Comparison of ENCODE assay signal across 7 mouse cellular contexts in the genomic region with DNA sequence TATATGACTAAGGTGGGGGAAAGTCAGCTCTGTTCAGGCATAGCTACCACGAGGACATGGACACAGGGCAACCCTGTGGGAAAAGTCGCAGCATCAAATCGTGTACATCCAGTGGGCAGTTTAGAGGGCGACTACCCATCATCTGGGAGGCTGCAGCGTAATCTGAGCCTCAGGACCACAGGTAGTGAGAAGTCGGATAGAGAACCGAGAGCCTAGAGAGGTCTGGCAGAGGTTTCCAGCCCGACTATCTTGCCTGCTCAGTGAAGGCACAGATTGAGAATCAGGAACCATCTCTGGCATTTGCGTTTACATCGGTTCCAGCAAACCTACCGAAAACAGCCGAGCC. TPM values are rescaled to one million over a fixed set of nuclear protein-coding genes. Genes with fewer than 3 reads are reported as not detected.
DNase-seq lines count a peak whose midpoint lies in the region; ATAC-seq and TF ChIP-seq lines count a peak whose summit lies in the region.

No protein-coding gene starts in this region.

- peaks cover 13% of the 10 kb centered on the region; the same call in 1 of the 2 replicates for H3K36me3 ChIP-seq in lung, postnatal 0 days (ENCODE audit: insufficient read depth, low read length)
- H3K36me3 ChIP-seq in erythroblast, embryonic 14.5 days (ENCODE audit: control insufficient read depth): peaks cover 72% of the 10 kb centered on the region
- H3K36me3 ChIP-seq in limb, embryonic 13.5 days: peaks cover 58% of the 10 kb centered on the region
- H3K36me3 ChIP-seq in stomach, embryonic 14.5 days (ENCODE audit: control insufficient read depth, insufficient read depth, low read length): peaks cover 43% of the 10 kb centered on the region

- peak overlapping the region; percentile 59 for H3K4me3 ChIP-seq in lung, postnatal 0 days (ENCODE audit: low read depth, low read length)
- peak overlapping the region; percentile 79 for H3K4me3 ChIP-seq in erythroblast, embryonic 14.5 days (replicated peaks)
- peak overlapping the region; percentile 60 for H3K4me3 ChIP-seq in limb, embryonic 13.5 days
- H3K4me3 ChIP-seq in stomach, embryonic 14.5 days (ENCODE audit: low read depth, low read length): peak overlapping the region; percentile 50

- no peaks in the 10 kb centered on the region for H3K27me3 ChIP-seq in lung, postnatal 0 days (replicated peaks; ENCODE audit: insufficient read depth, low read length)
- no peaks in the 10 kb centered on the region for H3K27me3 ChIP-seq in erythroblast, embryonic 14.5 days (ENCODE audit: control insufficient read depth)
- no peaks in the 10 kb centered on the region for H3K27me3 ChIP-seq in limb, embryonic 13.5 days
- no peaks in the 10 kb centered on the region for H3K27me3 ChIP-seq in stomach, embryonic 14.5 days (ENCODE audit: control insufficient read depth, insufficient read depth, low read length)

- no peak for DNase-seq in lung, postnatal 0 days (ENCODE audit: low spot score)
- DNase-seq in lung, postnatal 25 days (ENCODE audit: low spot score): no peak
- no peak for DNase-seq in cerebellum, adult 18-20 months
- no peak for DNase-seq in right cerebral cortex, postnatal 14 days

- 0 out of 2 replicates have a peak, but pooled peaks have one; percentile 7 for TF ChIP-seq CTCF in lung, postnatal 0 days (IDR thresholded peaks at IDR 0.05)

- peak overlapping the region; percentile 77 for H3K27ac ChIP-seq in lung, postnatal 0 days (ENCODE audit: low read length)
- H3K27ac ChIP-seq in limb, embryonic 13.5 days: peak overlapping the region; percentile 91
- H3K27ac ChIP-seq in stomach, embryonic 14.5 days (ENCODE audit: low read length): peak overlapping the region; percentile 89

- no peaks in the 10 kb centered on the region for H3K9me3 ChIP-seq in lung, postnatal 0 days (ENCODE audit: low read length)
- H3K9me3 ChIP-seq in erythroblast, embryonic 14.5 days (ENCODE audit: control insufficient read depth, low read length): no peaks in the 10 kb centered on the region
- no peaks in the 10 kb centered on the region for H3K9me3 ChIP-seq in limb, embryonic 13.5 days
- H3K9me3 ChIP-seq in stomach, embryonic 14.5 days (ENCODE audit: control insufficient read depth, low read depth, low read length): no peaks in the 10 kb centered on the region

- H3K4me2 ChIP-seq in lung, postnatal 0 days (replicated peaks; ENCODE audit: low read depth, low read length): peak overlapping the region; percentile 67
- H3K4me2 ChIP-seq in limb, embryonic 13.5 days (replicated peaks): peak overlapping the region; percentile 83
- H3K4me2 ChIP-seq in stomach, embryonic 14.5 days (replicated peaks; ENCODE audit: low read depth, low read length): peak overlapping the region; percentile 87

- peak; percentile 14 for ATAC-seq in lung, postnatal 0 days
- peak; percentile 4; the same call in 1 of the 2 replicates for ATAC-seq in limb, embryonic 13.5 days (ENCODE audit: low FRiP score, low read depth)
- ATAC-seq in stomach, embryonic 14.5 days (ENCODE audit: insufficient number of reproducible peaks, insufficient read depth, low FRiP score, low read depth): peak; percentile 11; the same call in 1 of the 2 replicates

- H3K4me1 ChIP-seq in lung, postnatal 0 days (ENCODE audit: insufficient read depth, low read depth, low read length): no peaks in the 10 kb centered on the region; the same call in 1 of the 2 replicates
- H3K4me1 ChIP-seq in erythroblast, embryonic 14.5 days (ENCODE audit: control insufficient read depth): peaks cover 35% of the 10 kb centered on the region
- peaks cover 12% of the 10 kb centered on the region for H3K4me1 ChIP-seq in limb, embryonic 13.5 days
- 0 out of 2 replicates have a peak, but pooled peaks cover 5% of the 10 kb centered on the region for H3K4me1 ChIP-seq in stomach, embryonic 14.5 days (ENCODE audit: control insufficient read depth, insufficient read depth, low read length)

- WGBS in lung, postnatal 0 days: under 1% methylated on average over 12 of the region's 12 CpGs
- under 1% methylated on average over 12 of the region's 12 CpGs for WGBS in limb, embryonic 13.5 days
- 2% methylated on average over 12 of the region's 12 CpGs for WGBS in stomach, embryonic 14.5 days

- TF ChIP-seq EP300 in lung, postnatal 0 days (IDR thresholded peaks at IDR 0.05): no peak

- H3K9ac ChIP-seq in lung, postnatal 0 days (replicated peaks; ENCODE audit: low read depth): 0 out of 2 replicates have a peak overlapping the region, but pooled peaks have one; percentile 16
- peak overlapping the region; percentile 76 for H3K9ac ChIP-seq in limb, embryonic 13.5 days
- H3K9ac ChIP-seq in stomach, embryonic 14.5 days (replicated peaks; ENCODE audit: low read depth, low read length): peak overlapping the region; percentile 43

RNA-seq across cellular contexts. Expression of a gene that starts 0.3 kb away (rescaled TPM):
- 92.4 and 92.7 TPM in 2 replicates for polyA plus RNA-seq in lung, postnatal 0 days (2015; fragmentation: Nextera tagmentation; extraction: Ambion mirVana)
- 0.16 and 0.20 TPM in 2 replicates for polyA plus RNA-seq in erythroblast, embryonic 14.5 days (2012)
- 148 and 152 TPM in 2 replicates for polyA plus RNA-seq in limb, embryonic 13.5 days (2015; fragmentation: Nextera tagmentation; extraction: Ambion mirVana)
- 147 and 148 TPM in 2 replicates for polyA plus RNA-seq in stomach, embryonic 14.5 days (2014; fragmentation: Nextera tagmentation; extraction: Ambion mirVana)

RNA-seq across cellular contexts. Expression of a gene that starts 9.8 kb away (rescaled TPM):
- polyA plus RNA-seq in lung, postnatal 0 days (2015; fragmentation: Nextera tagmentation; extraction: Ambion mirVana): 111 TPM in 2 replicates
- 0.84 and 0.89 TPM in 2 replicates for polyA plus RNA-seq in erythroblast, embryonic 14.5 days (2012)
- polyA plus RNA-seq in limb, embryonic 13.5 days (2015; fragmentation: Nextera tagmentation; extraction: Ambion mirVana): 212 and 216 TPM in 2 replicates
- polyA plus RNA-seq in stomach, embryonic 14.5 days (2014; fragmentation: Nextera tagmentation; extraction: Ambion mirVana): 194 and 195 TPM in 2 replicates

RNA-seq across cellular contexts. Expression of a gene that starts 34.1 kb away (rescaled TPM):
- 32.2 and 33.9 TPM in 2 replicates for polyA plus RNA-seq in lung, postnatal 0 days (2015; fragmentation: Nextera tagmentation; extraction: Ambion mirVana)
- 4.9 and 6.6 TPM in 2 replicates for polyA plus RNA-seq in erythroblast, embryonic 14.5 days (2012)
- polyA plus RNA-seq in limb, embryonic 13.5 days (2015; fragmentation: Nextera tagmentation; extraction: Ambion mirVana): 27.1 and 27.4 TPM in 2 replicates
- 44.2 and 48.3 TPM in 2 replicates for polyA plus RNA-seq in stomach, embryonic 14.5 days (2014; fragmentation: Nextera tagmentation; extraction: Ambion mirVana)

Comparison
In these comparisons a context has a peak if more than half of its experiments do, and no peak if none do; other contexts are left out.
1. H3K9ac ChIP-seq: peak in every context shown above with its lines; median percentile 76 in limb, embryonic 13.5 days; 43 in stomach, embryonic 14.5 days; 16 in lung, postnatal 0 days.
2. RNA of a gene that starts 0.3 kb away (polyA plus RNA-seq): 148 to 152 TPM in limb, embryonic 13.5 days, 147 to 148 TPM in stomach, embryonic 14.5 days and 92.4 to 92.7 TPM in lung, postnatal 0 days; 0.16 to 0.20 TPM in erythroblast, embryonic 14.5 days; every median in the first group is over 10 times any median in the second.
3. RNA of a gene that starts 9.8 kb away (polyA plus RNA-seq): 212 to 216 TPM in limb, embryonic 13.5 days, 194 to 195 TPM in stomach, embryonic 14.5 days and 111 TPM in lung, postnatal 0 days; 0.84 to 0.89 TPM in erythroblast, embryonic 14.5 days; every median in the first group is over 10 times any median in the second.
4. Peak in every context shown above with its lines, with median percentiles within 50 percentile points of each other: ATAC-seq, H3K27ac ChIP-seq, H3K4me2 ChIP-seq and H3K4me3 ChIP-seq.